Mouse (Mus musculus): Measurements from ENCODE around the gene Gm20458. TPM values are rescaled to one million over a fixed set of nuclear protein-coding genes. Genes with fewer than 3 reads are reported as not detected.

Gene Gm20458
- polyA plus RNA-seq, 1 experiment from 2014 or later, result 23.3 TPM

DNA sequence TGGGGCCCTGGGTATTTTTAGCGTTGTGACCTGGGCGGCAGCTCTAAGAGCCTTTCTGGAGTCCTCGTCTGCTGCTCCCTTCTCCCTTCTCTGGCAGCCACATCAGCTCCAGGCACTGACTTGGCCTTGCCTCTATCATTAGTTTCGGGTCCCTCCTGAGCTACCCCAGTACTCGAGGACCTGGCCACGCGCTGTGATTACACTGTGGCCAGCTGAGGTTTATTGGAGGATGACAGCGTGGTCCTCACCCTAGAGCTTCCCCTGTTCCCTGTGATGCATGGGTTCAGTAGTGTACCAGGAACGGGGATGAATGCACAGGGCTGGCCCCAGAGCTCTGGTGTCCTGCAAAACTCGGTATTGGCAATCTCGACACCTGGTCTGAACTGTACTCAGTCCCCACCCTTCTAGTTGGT lies 26.4 kb downstream of the Gm20458 start:
- H3K9ac ChIP-seq (ENCODE audit: low read depth, low read length), result peak overlapping the region; percentile 81
- 12% methylated on average over 11 of the region's 11 CpGs for WGBS
- no peak for TF ChIP-seq CTCF (IDR thresholded peaks at IDR 0.05; ENCODE audit: low read depth)
- H3K9me3 ChIP-seq (replicated peaks; ENCODE audit: low read length), result no peaks in the 10 kb centered on the region
- peak overlapping the region; percentile 99 for H3K4me2 ChIP-seq (ENCODE audit: low read length)
- H3K36me3 ChIP-seq (ENCODE audit: insufficient read depth, low read length), result 0 out of 2 replicates have a peak, but pooled peaks cover 4% of the 10 kb centered on the region
- H3K4me1 ChIP-seq (replicated peaks; ENCODE audit: insufficient read depth, low read length), result 0 out of 2 replicates have a peak, but pooled peaks cover 5% of the 10 kb centered on the region
- no peak for DNase-seq (ENCODE audit: low spot score)
- peak overlapping the region; percentile 71; the same call in 1 of the 2 replicates for H3K27ac ChIP-seq
- H3K4me3 ChIP-seq (replicated peaks; ENCODE audit: low read depth, low read length), result peak overlapping the region; percentile 88
- no peak; the same call in 1 of the 2 replicates for ATAC-seq (replicated peaks; ENCODE audit: low FRiP score, low read depth)
- H3K27me3 ChIP-seq (ENCODE audit: insufficient read depth, low read length), result no peaks in the 10 kb centered on the region

DNA sequence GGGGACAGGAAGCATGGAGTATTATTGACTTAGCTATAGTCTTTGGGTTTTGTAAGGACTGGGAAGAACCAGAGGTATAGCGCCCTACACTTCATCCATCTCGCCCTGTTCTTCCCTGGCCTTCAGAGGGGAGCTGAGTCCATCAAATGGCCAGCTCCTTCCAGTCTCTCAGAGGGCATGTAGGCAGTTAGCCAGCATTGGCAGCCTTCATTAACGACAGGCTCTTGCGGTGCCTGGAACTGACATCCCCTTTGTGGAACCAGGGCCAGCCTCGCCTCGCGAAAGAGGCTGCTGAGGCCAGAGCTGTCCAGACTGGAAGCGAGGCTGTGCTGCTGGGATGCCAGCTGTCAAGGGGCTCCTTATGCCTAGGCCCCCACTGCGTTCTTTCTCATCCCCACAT lies 27.0 kb downstream of the Gm20458 start:
- Histone ChIP-seq H3K9me3 (replicated peaks; ENCODE audit: low read length) (no peaks in the 10 kb centered on the region), H3K27ac (no peak overlapping the region), H3K4me1 (replicated peaks; ENCODE audit: insufficient read depth, low read length) (0 out of 2 replicates have a peak, but pooled peaks cover 5% of the 10 kb centered on the region), H3K36me3 (ENCODE audit: insufficient read depth, low read length) (0 out of 2 replicates have a peak, but pooled peaks cover 4% of the 10 kb centered on the region), H3K4me3 (replicated peaks; ENCODE audit: low read depth, low read length) (no peak overlapping the region), H3K9ac (ENCODE audit: low read depth, low read length) (no peak overlapping the region), H3K4me2 (ENCODE audit: low read length) (no peak overlapping the region), H3K27me3 (ENCODE audit: insufficient read depth, low read length) (no peaks in the 10 kb centered on the region)
- WGBS, result 78% methylated on average over 9 of the region's 9 CpGs
- ATAC-seq (replicated peaks; ENCODE audit: low FRiP score, low read depth), result no peak
- DNase-seq (ENCODE audit: low spot score), result no peak
- TF ChIP-seq CTCF (IDR thresholded peaks at IDR 0.05; ENCODE audit: low read depth), result no peak

DNA sequence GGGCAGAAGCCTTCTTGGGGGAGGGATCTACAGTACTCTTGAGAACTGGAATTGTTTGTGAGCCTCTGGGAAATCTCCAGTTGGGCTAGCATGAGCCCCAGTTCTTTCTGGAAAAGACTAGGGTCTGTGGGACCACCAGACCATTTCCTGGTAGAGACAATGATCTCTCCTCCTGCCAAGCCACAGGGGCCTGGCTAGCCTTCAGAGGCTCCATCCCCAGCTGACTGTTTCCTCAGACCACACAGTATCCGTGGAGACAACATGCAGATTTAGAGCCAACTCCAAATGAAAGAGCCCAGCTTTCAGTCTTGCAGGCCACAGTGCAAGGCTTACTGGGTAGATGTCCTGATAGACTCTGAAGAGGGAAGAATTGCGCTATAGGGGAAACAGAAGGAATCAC lies 33.4 kb downstream of the Gm20458 start:
- no peaks in the 10 kb centered on the region for H3K27me3 ChIP-seq (ENCODE audit: insufficient read depth, low read length)
- H3K9me3 ChIP-seq (replicated peaks; ENCODE audit: low read length), result no peaks in the 10 kb centered on the region
- 0 out of 2 replicates have a peak, but pooled peaks cover 4% of the 10 kb centered on the region for H3K36me3 ChIP-seq (ENCODE audit: insufficient read depth, low read length)
- no peak overlapping the region for H3K27ac ChIP-seq
- DNase-seq (ENCODE audit: low spot score) (no peak), ATAC-seq (replicated peaks; ENCODE audit: low FRiP score, low read depth) (no peak)
- no peak overlapping the region for H3K4me3 ChIP-seq (replicated peaks; ENCODE audit: low read depth, low read length)
- peaks cover 6% of the 10 kb centered on the region for H3K4me1 ChIP-seq (replicated peaks; ENCODE audit: insufficient read depth, low read length)
- WGBS, result 48% methylated on average over 2 of the region's 2 CpGs
- H3K4me2 ChIP-seq (ENCODE audit: low read length), result no peak overlapping the region
- H3K9ac ChIP-seq (ENCODE audit: low read depth, low read length), result no peak overlapping the region
- TF ChIP-seq CTCF (IDR thresholded peaks at IDR 0.05; ENCODE audit: low read depth), result no peak

DNA sequence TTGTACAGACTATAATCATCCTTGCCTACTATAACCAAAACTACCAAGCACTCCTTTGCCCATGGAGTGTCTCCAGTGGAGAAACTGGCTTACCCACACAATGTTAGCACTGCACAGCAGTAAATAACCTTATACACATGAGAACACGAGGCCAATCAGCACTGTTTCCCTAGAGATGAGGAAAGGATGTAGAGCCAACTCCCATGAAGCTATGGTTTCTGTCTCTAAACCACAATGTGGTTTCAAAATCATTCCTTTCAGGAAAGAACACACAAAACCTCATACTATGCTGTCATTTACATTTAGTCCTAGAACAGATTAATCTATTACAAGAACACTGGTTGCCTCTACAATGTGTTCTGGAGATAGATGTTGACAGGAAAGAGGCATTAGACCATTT lies 35.6 kb downstream of the Gm20458 start:
- WGBS, result 62% methylated on average over 1 of the region's 1 CpGs
- Histone ChIP-seq H3K4me2 (ENCODE audit: low read length) (peak overlapping the region; percentile 98; the same call in 1 of the 2 replicates), H3K27ac (no peak overlapping the region), H3K4me1 (replicated peaks; ENCODE audit: insufficient read depth, low read length) (peaks cover 6% of the 10 kb centered on the region), H3K36me3 (ENCODE audit: insufficient read depth, low read length) (peaks cover 15% of the 10 kb centered on the region; the same call in 1 of the 2 replicates), H3K27me3 (ENCODE audit: insufficient read depth, low read length) (no peaks in the 10 kb centered on the region), H3K9ac (ENCODE audit: low read depth, low read length) (no peak overlapping the region), H3K9me3 (replicated peaks; ENCODE audit: low read length) (no peaks in the 10 kb centered on the region), H3K4me3 (replicated peaks; ENCODE audit: low read depth, low read length) (no peak overlapping the region)
- DNase-seq (ENCODE audit: low spot score), result no peak
- no peak for TF ChIP-seq CTCF (IDR thresholded peaks at IDR 0.05; ENCODE audit: low read depth)
- ATAC-seq (replicated peaks; ENCODE audit: low FRiP score, low read depth), result no peak

DNA sequence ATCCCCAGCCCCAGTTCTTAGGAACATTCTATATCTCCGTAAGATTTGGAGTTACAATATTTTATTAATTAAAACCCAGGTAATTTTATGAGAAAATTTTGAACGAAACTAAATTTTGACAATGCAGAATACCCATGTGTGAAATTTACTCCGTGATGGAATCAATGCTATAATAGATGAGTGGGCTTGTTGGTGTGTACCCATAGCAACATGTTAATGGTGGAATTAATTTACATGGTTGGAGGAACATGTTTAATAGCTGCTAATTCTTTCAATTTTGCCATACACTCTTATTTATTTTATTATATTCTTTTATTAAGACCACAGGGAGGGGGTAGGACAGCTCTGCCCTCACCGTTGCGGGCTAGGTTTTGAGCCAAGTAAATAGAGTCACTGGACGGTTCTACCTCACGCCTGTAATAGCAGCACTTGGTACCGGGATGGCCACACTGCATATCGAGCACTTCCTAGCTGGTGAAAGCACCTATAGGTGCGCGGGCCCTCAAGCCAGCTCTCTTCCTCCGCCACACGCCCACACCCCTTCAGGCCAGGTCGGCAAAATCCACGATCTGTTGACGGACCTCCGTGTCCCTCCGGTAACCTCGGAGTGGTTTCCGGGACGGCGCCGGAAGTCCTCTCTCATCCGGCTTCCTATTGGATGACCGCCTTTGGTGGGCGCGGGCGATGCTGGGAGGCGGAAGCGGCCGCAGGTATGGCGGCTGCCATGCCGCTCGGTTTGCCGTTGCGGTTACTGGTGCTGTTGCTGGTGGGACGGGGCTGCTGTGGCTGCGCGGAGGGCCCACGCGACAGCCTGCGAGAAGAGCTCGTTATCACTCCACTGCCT lies 36.3 kb downstream of the Gm20458 start, which contains the start of gene Pigt:
TSS of gene Pigt (plus strand) at position 674 of the 844 bp plus-strand sequence.
- Histone ChIP-seq H3K4me3 (replicated peaks; ENCODE audit: low read depth, low read length) (peak within 1 kb of the TSS; percentile 62), H3K27ac (peak within 1 kb of the TSS; percentile 58; the same call in 1 of the 2 replicates), H3K4me1 (replicated peaks; ENCODE audit: insufficient read depth, low read length) (peaks cover 6% of the 10 kb centered on the region), H3K27me3 (ENCODE audit: insufficient read depth, low read length) (no peaks in the 10 kb centered on the region), H3K9ac (ENCODE audit: low read depth, low read length) (peak within 1 kb of the TSS; percentile 67), H3K9me3 (replicated peaks; ENCODE audit: low read length) (no peaks in the 10 kb centered on the region), H3K36me3 (ENCODE audit: insufficient read depth, low read length) (peaks cover 20% of the 10 kb centered on the region), H3K4me2 (ENCODE audit: low read length) (peak within 1 kb of the TSS; percentile 98)
- TF ChIP-seq CTCF (IDR thresholded peaks at IDR 0.05; ENCODE audit: low read depth), result no peak
- ATAC-seq (replicated peaks; ENCODE audit: low FRiP score, low read depth), result peak; percentile 91
- peak; percentile 89 for DNase-seq (ENCODE audit: low spot score)
- 4% methylated on average over 43 of the region's 43 CpGs for WGBS

DNA sequence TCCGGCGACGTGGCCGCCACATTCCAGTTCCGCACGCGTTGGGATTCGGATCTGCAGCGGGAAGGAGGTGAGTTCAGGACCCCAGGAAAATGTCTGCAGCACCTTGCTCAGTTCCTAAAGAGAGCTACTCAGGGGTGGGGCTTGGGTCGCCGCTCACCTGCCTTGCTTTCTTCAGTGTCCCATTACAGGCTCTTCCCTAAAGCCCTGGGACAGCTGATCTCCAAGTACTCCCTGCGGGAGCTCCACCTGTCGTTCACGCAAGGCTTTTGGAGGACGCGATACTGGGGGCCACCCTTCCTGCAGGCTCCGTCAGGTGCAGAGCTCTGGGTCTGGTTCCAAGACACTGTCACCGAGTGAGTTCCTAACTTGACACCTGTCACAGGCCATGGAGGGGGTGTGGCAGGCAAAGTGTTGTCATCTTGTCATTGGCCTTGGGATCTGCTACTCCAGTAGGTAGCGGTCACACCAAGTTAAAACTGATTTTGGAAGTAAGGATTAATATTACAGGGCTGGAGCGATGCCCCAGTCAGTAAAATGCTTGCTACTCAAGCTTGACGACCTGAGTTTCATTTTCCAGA lies 37.0 kb downstream of the Gm20458 start:
- peak overlapping the region; percentile 98 for H3K4me2 ChIP-seq (ENCODE audit: low read length)
- DNase-seq (ENCODE audit: low spot score) (no peak), ATAC-seq (replicated peaks; ENCODE audit: low FRiP score, low read depth) (0 out of 2 replicates have a peak, but pooled peaks have one; percentile 16)
- peak overlapping the region; percentile 58; the same call in 1 of the 2 replicates for H3K27ac ChIP-seq
- peak overlapping the region; percentile 62 for H3K4me3 ChIP-seq (replicated peaks; ENCODE audit: low read depth, low read length)
- no peaks in the 10 kb centered on the region for H3K9me3 ChIP-seq (replicated peaks; ENCODE audit: low read length)
- no peak for TF ChIP-seq CTCF (IDR thresholded peaks at IDR 0.05; ENCODE audit: low read depth)
- WGBS, result 4% methylated on average over 21 of the region's 21 CpGs
- H3K4me1 ChIP-seq (replicated peaks; ENCODE audit: insufficient read depth, low read length), result peaks cover 6% of the 10 kb centered on the region
- H3K9ac ChIP-seq (ENCODE audit: low read depth, low read length), result peak overlapping the region; percentile 67
- no peaks in the 10 kb centered on the region for H3K27me3 ChIP-seq (ENCODE audit: insufficient read depth, low read length)
- peaks cover 27% of the 10 kb centered on the region for H3K36me3 ChIP-seq (ENCODE audit: insufficient read depth, low read length)

Data from kidney, postnatal 0 days (tissue).